Mouse (Mus musculus) limb, embryonic 14.5 days (tissue): ENCODE measurements around the gene Snx8. TPM values are rescaled to one million over a fixed set of nuclear protein-coding genes. Genes with fewer than 3 reads are reported as not detected.

Experiments used
- ATAC-seq: fragments of 200-750 bp; cut with Nextera tagmentation; 2 replicates; pipeline ENCODE4 v1.8.0; 2017; ENCODE audit warnings: low read depth, moderate number of reproducible peaks, moderate TSS enrichment; ENCODE audit not compliant: low FRiP score
- DNase-seq: peaks from one replicate; pipeline ENCODE4 v3.0.0-alpha.2; 2015; ENCODE audit warnings: low spot score
- H3K27ac ChIP-seq: fragments of 300-500 bp; sonication (generic); replicated peaks from 2 replicates; pipeline ENCODE4 v1.5.1; 2014; ENCODE audit warnings: low read depth, mild to moderate bottlenecking, low read length, moderate library complexity, mixed read lengths
- H3K27me3 ChIP-seq: fragments of 300-500 bp; sonication (generic); 2 replicates; pipeline ENCODE4 v1.6.1; 2014; ENCODE audit warnings: low read length, mixed read lengths; ENCODE audit not compliant: control insufficient read depth, insufficient read depth
- H3K36me3 ChIP-seq: fragments of 300-500 bp; sonication (generic); 2 replicates; pipeline ENCODE4 v1.6.1; 2014; ENCODE audit warnings: mild to moderate bottlenecking, low read length, moderate library complexity, mixed read lengths; ENCODE audit not compliant: control insufficient read depth, insufficient read depth
- H3K4me1 ChIP-seq: fragments of 300-500 bp; sonication (generic); 2 replicates; pipeline ENCODE4 v1.6.1; 2014; ENCODE audit warnings: antibody characterized with exemption, low read length, mixed read lengths; ENCODE audit not compliant: control insufficient read depth, insufficient read depth
- H3K4me2 ChIP-seq: fragments of 300-500 bp; sonication (generic); replicated peaks from 2 replicates; pipeline ENCODE4 v1.6.1; 2014; ENCODE audit warnings: low read depth, mild to moderate bottlenecking, low read length, moderate library complexity; ENCODE audit not compliant: severe bottlenecking
- H3K4me3 ChIP-seq: fragments of 300-500 bp; sonication (generic); replicated peaks from 2 replicates; pipeline ENCODE4 v1.5.1; 2014; ENCODE audit warnings: low read length
- H3K9ac ChIP-seq: fragments of 300-500 bp; sonication (generic); 2 replicates; pipeline ENCODE4 v1.6.1; 2014; ENCODE audit warnings: mild to moderate bottlenecking, low read depth, low read length, moderate library complexity; ENCODE audit not compliant: severe bottlenecking
- H3K9me3 ChIP-seq: fragments of 300-500 bp; sonication (generic); 2 replicates; pipeline ENCODE4 v1.6.1; 2016; ENCODE audit warnings: low read length; ENCODE audit not compliant: control insufficient read depth
- POLR2A ChIP-seq: fragments of 200-500 bp; IDR thresholded peaks from 2 replicates; pipeline ENCODE4 v1.8.0; 2012; ENCODE audit warnings: inconsistent platforms, mild to moderate bottlenecking, moderate library complexity, borderline replicate concordance; ENCODE audit not compliant: insufficient read depth, insufficient read length; ENCODE audit errors: extremely low read depth
- WGBS: fragments of 180-500 bp; shearing (Covaris S2); extraction: QIAGEN DNeasy Blood & Tissue Kit; methylation state at CpG from one replicate; pipeline ENCODE4 v1.1.7; 2014; 5-methylcytosine and 5-hydroxymethylcytosine counted together
- polyA plus RNA-seq, 2 experiments: library from polyadenylated mRNA; depleted of rRNA in 1 of 2; stranded (reverse) in 1 of 2; unstranded in 1 of 2; fragments of >200 nt; fragmentation: Nextera tagmentation in 1 of 2; extraction: Ambion mirVana in 1 of 2; gene quantifications; 2 replicates each; pipeline versions ENCODE4 v1.2.1 to v1.2.3; 2012 to 2014

Snx8 gene
- polyA plus RNA-seq, 2 experiments, result 9.7 to 23.0 TPM

GRCm38 (mm10) chr5:140336680-140337079, 52.4 kb downstream of the Snx8 start:
- Histone ChIP-seq H3K27ac (no peak overlapping the region), H3K36me3 (peaks cover 23% of the 10 kb centered on the region), H3K4me1 (no peaks in the 10 kb centered on the region), H3K9ac (no peak overlapping the region), H3K9me3 (peaks cover 3% of the 10 kb centered on the region; the same call in 1 of the 2 replicates), H3K4me3 (no peak overlapping the region), H3K27me3 (no peaks in the 10 kb centered on the region), H3K4me2 (no peak overlapping the region)
- ATAC-seq, result no peak
- 83% methylated on average over 1 of the region's 1 CpGs for WGBS
- no peak for DNase-seq
- TF ChIP-seq POLR2A, result no peak

GRCm38 (mm10) chr5:140333631-140334030, 55.4 kb downstream of the Snx8 start:
- 44% methylated on average over 2 of the region's 2 CpGs for WGBS
- ATAC-seq, result no peak
- DNase-seq, result no peak
- no peak overlapping the region for H3K9ac ChIP-seq
- no peak overlapping the region for H3K4me3 ChIP-seq
- TF ChIP-seq POLR2A, result no peak
- no peaks in the 10 kb centered on the region for H3K9me3 ChIP-seq
- H3K4me2 ChIP-seq, result no peak overlapping the region
- peaks cover 2% of the 10 kb centered on the region; the same call in 1 of the 2 replicates for H3K4me1 ChIP-seq
- H3K36me3 ChIP-seq, result peaks cover 21% of the 10 kb centered on the region
- H3K27ac ChIP-seq, result no peak overlapping the region
- H3K27me3 ChIP-seq, result no peaks in the 10 kb centered on the region

- TF ChIP-seq POLR2A, result no peak
- DNase-seq, result peak; percentile 9
- no peak for ATAC-seq
- WGBS, result 60% methylated on average over 4 of the region's 4 CpGs
- Histone ChIP-seq H3K4me1 (peaks cover 2% of the 10 kb centered on the region; the same call in 1 of the 2 replicates), H3K36me3 (peaks cover 27% of the 10 kb centered on the region), H3K4me2 (peak overlapping the region; percentile 74), H3K27me3 (no peaks in the 10 kb centered on the region), H3K9me3 (no peaks in the 10 kb centered on the region), H3K9ac (no peak overlapping the region), H3K27ac (no peak overlapping the region), H3K4me3 (no peak overlapping the region)
Measured at GRCm38 (mm10) chr5:140332519-140332918, 56.5 kb downstream of the Snx8 start.

GRCm38 (mm10) chr5:140331615-140332512, 57.2 kb downstream of the Snx8 start, which contains the start of gene Mrm2:
Gene Mrm2 (minus strand): TSS chr5:140331898.
- Histone ChIP-seq H3K27me3 (no peaks in the 10 kb centered on the region), H3K27ac (peak within 1 kb of the TSS; percentile 86), H3K36me3 (peaks cover 32% of the 10 kb centered on the region), H3K9ac (peak within 1 kb of the TSS; percentile 66), H3K4me1 (peaks cover 2% of the 10 kb centered on the region; the same call in 1 of the 2 replicates), H3K9me3 (no peaks in the 10 kb centered on the region), H3K4me3 (peak within 1 kb of the TSS; percentile 65), H3K4me2 (peak within 1 kb of the TSS; percentile 74)
- TF ChIP-seq POLR2A, result 0 out of 2 replicates have a peak, but pooled peaks have one; percentile 67
- peak; percentile 68 for DNase-seq
- 2% methylated on average over 39 of the region's 39 CpGs for WGBS
- peak; percentile 89 for ATAC-seq

DNA sequence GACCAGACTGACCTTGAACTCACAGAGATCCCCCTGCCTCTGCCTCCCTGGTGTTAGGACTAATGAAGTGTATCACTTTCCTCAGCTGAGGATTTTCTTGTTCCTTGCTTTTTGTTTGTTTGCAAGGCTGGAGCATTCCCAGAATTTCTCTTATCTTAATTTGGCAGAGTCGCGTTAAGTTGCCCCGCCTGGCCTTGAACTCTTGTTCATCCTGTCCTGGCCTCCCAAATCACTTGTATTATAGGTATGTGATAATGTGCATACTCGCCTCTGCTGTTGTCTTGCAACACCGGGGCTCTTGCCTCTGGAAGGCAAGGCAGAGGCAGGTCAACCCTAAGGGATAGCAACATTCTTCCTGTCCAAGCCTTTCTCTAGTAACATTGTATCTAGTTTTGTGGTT, 65.0 kb downstream of the Snx8 start:
- H3K4me2 ChIP-seq, result no peak overlapping the region
- no peaks in the 10 kb centered on the region for H3K4me1 ChIP-seq
- no peaks in the 10 kb centered on the region for H3K27me3 ChIP-seq
- no peak for DNase-seq
- no peak for ATAC-seq
- peaks cover 27% of the 10 kb centered on the region for H3K36me3 ChIP-seq
- TF ChIP-seq POLR2A, result no peak
- H3K9me3 ChIP-seq, result no peaks in the 10 kb centered on the region
- H3K9ac ChIP-seq, result no peak overlapping the region
- H3K4me3 ChIP-seq, result no peak overlapping the region
- H3K27ac ChIP-seq, result no peak overlapping the region
- WGBS, result 90% methylated on average over 5 of the region's 5 CpGs
